Mouse (Mus musculus) mouse trophoblast stem cell (cell line): ENCODE results near the gene Cflar.
"Not testable (repeated sequence)": the region's sequence is repeated elsewhere in the genome, so short reads cannot be mapped to it uniquely, and the experiment has no call there.

ENCODE experiments used
- in situ Hi-C, 2 experiments: fragments of 300-500 bp; cut with MseI, MboI; formaldehyde crosslinking; loops; 2 replicates in 1 of 2; 3 replicates in 1 of 2; pipeline ENCODE4 v1.15.1; 2025

Gene Cflar

GRCm38 (mm10) chr1:58727747-58728589 lies 16.7 kb downstream of the Cflar start:
- in situ Hi-C loops = no loop called here

GRCm38 (mm10) chr1:58728590-58728868 lies 17.2 kb downstream of the Cflar start:
- in situ Hi-C loops = no loop called here

DNA sequence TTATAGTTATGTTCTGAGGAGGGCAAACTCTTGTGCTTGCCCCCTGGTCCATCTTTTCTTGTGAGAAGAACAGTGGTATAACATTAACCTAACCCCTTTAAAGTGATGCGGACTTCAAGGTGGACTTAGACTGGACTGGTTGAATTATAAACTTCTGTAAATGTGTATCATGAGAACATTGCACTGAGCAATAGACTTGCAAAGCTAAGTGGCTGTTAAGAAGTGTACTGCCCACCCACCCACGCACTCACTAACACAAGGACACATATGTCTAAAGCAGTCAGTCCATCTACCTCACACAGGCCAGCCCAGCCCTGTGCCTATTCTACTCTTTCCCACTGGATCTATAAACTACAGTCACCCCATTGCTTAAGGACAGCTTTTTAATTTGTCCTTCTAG lies 22.3 kb downstream of the Cflar start:
- in situ Hi-C loops = no loop called here

DNA sequence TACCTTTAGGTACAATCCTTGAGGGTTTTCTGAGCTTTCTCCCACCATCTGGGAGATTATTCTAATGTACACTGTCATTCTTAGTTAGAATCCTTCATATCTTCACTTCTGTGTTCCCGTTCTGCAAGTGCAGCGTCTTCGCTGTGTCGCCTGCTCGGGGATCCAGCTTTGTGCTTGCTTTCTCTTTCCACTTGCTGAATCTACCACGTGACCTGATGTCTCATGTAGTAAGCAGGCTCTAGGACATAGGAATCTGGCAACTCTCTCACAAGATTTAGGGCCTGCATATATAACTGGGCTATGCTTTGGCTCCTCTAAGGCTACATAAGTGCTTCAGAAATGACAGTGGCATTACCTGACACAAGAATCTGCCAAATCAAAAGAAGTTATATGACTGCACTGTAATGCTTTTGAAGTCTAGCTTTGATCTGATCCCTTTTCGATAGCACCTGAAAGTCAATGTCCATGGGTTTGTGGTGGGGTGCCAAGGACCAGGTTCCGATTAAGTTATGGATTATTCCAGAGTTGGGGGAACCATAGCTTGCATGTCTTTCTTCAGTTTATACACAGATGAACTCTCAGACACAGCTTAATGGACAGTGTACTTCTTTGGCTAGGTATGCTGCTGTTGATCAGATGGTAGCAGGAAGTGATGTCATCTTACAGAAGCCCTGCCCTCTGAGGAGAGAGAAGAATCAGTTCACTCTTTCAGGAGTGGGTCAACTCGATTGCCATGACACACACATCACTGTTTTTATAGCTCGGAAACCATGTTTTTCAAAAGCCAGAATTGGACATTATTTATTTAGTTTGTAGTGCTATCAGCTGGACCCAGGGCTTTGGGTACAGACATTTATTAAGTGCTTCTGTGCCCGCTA lies 23.0 kb downstream of the Cflar start:
- in situ Hi-C loops = no loop called here

DNA sequence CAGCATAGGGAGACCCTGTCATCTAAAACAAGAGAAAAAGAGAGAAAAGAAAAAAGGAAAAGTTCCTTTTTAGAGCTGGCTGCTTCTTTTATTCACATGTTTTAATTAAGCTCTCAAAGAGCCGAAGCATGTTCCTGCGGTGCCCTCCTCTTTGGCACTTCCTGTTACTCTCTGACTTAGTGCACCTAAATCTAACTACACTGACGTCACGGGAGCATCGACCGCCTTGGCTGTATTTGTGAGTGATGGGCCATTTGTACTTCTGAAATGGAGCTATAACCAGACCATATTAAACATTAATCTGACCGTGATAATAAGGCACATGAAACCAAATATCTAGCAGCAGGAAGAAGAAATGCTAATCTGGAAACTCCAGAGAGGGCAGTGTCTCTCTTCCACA lies 24.7 kb downstream of the Cflar start:
- in situ Hi-C loops = no loop called here

- in situ Hi-C loops = no loop called here
These were observed 25.7 kb downstream of the Cflar start for GRCm38 (mm10) chr1:58736968-58737367.

DNA sequence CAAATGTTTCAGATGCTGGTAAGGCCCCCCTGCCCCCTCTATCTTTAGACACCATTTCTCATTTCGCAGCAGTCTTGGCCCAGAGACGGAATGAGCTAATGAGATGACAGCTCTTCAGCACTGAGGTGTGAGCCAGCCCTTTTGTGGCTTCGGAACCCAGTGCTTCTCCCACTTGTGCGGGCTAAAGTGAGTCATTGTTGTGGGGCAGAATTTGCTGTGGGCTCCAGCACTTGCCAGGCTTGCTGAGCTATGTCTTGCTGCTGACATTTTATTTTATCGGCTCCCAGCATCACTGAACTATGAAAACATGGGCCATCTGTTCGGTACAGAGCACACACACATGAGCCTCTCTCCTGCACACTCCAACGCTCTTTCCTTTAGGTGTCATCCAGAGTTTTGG lies 28.2 kb downstream of the Cflar start:
- in situ Hi-C loops = no loop called here

DNA sequence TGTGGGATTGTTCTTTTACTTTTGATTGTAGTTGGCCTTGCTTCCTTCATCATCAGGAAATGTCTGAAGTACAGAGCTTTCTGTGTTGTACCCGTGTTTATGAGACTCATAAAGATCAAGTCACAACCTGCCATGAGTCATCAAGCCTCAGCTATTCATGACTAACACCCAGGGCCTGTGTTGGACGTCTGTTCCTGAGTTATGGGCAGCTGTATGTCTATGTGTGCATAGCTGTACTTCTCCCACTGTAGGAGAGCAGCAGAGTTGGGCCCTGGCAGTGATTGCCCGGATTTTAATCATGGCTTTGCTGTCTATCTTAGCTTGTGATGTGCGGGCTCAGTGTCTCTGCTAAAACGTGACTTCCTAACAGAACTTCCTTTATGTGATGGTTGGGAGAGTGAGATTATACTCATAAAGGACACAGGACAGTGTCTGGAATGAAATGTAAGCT lies 31.3 kb downstream of the Cflar start:
- in situ Hi-C loops = no loop called here

GRCm38 (mm10) chr1:58743252-58743651 lies 31.9 kb downstream of the Cflar start:
- in situ Hi-C loops = no loop called here

DNA sequence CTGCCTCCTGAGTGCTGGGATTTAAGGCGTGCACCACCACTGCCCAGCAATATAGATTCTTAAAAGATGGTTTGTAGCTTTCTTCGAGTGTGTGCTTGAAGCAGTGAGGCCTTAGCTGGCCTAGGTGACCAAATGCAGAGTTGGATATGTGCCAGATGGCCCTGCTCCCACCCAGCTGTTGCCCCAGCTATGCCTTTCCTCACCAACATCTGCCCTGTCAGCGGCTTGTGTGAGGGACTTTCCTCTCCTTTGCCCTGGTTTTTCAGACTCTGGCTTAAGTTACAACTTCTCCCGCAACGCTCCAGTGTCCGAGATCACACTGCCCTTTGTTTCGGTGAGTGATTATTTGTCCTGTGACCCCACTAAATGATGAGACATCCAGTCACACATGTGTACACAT lies 33.3 kb downstream of the Cflar start:
- in situ Hi-C loops = no loop called here

DNA sequence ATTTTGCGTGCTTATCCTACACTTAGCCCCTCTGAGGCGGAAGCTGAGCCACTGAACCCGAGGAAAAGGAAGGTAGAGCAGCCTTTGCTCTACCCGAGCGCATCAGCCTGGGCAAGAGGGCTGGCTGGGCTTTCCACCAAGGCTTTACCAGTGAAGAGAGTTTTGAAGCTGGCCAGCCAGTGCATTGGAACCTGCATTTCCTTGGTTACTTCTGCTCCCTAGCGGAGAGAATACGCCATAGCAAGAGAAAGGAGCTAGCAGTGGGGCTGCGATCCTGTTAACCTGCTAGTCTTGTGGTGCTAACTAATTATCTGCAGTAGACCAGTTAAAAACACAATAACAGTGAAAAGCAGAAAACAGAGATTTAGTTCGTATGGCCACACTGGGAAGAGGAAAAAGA lies 35.6 kb downstream of the Cflar start:
- in situ Hi-C loops = no loop called here

DNA sequence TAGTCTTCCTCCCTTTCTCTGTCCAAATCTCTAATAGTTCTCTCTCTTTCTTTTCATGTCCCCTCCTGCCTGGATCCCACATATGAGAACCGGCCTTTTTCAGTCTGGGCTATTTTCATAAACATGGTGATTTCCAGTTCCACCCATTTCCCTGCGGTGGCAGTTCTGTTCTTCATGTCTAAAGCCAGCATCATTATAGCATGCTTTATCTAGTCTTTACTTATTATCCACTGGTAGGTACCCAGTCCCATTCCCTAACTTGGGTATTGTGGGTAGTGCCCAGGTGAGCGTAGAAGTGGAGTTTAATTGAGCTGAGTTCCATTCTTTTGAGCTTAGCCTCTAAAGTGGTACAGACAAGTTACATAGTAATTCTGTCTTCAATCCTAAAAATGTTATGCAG lies 48.1 kb downstream of the Cflar start:
- in situ Hi-C loops = no loop called here

DNA sequence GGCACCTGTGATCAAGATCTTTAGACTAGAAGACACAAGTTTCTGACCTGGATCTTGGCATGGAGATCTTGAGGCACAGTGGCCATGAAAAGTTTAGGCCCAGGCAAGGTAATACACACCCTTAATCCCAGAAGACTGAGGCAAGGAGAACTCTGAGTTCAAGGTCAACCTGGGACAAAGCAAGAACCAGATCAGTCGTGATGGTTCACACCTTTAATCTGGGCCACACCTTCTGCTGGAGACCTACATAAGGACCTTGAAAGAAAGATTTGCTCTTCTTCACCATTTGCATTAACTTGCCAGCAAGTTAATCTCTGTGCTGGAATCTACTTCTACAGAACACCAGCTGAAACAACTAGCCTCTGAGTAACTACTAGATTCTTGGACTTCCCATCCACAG lies 49.3 kb downstream of the Cflar start:
- in situ Hi-C loops = no loop called here

GRCm38 (mm10) chr1:58761391-58762275 lies 50.3 kb downstream of the Cflar start:
- in situ Hi-C loops = not testable (repeated sequence)

DNA sequence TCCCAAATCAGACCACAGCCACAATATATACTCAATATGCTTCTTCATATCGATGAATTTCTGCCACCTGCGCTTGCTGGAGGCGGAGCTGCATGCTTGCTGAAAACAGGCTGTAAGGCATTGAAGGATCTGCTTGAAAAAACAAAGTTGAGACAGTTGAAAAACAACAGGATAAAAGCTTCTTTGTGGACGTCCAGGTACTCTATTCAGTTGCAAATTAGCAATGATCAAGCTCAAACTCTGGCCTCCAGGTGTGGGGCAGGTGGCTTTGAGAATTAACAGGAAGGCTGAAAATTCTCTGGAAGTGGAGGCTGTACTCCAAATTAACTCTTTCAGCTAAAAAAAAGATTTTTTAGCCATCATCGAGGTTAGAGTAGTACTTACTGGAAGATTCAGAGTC lies 51.3 kb downstream of the Cflar start:
- in situ Hi-C loops = no loop called here

- in situ Hi-C loops = not testable (repeated sequence)
These were observed 55.1 kb downstream of the Cflar start for GRCm38 (mm10) chr1:58766446-58766845.

DNA sequence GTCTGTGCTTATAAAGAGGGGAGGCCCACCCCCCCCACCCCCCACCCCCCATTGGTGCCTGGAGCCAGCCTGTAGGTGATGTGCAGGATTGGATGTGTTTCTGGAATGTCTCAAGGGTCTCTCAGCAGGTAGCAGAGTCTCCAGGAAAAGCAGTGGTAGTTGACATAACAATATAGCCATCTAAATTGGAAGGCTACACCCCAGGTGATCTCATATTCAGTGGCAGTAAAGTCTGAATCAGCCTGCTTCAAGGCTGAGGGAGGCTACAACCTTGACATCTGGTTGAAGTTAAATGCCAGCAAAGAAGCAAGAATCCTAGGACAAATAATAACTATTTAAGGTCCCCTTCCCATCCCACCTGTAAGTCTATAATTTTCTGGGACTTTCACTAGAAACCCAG lies 57.8 kb downstream of the Cflar start:
- in situ Hi-C loops = no loop called here

- in situ Hi-C loops = loop anchor here in 1 of 2 experiments (5.0 kb wide), 1 partner anchor 133 kb away; no protein-coding TSS in a partner anchor
These were observed 58.4 kb downstream of the Cflar start for GRCm38 (mm10) chr1:58769701-58770100.

DNA sequence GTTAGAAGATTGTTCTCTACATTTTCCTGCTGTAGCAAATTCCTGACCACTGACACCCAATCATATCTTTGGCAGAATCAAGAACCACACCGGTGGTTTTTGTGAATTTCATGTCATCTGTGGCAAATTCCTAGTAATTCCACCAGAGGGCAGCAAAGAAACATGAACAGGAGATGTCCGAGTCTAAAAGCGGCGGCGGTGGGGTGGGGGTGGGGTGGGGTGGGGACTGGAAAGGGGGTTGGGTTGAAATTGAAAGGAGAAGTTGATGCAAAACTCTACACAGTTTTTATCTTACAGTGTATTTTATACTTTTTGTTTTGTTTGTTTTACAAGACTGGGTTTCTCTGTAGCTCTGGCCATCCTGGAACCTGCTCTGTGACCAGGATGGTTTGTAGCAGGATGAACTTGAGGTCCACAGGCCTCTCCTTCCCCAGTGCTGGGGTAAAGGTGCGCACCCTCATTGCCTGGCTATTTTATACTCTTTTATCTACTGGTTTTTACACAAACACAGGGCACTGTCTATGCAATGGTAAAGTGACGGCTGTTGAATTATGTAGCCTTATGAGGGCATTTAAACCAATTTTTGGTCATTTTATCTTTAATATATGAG lies 58.9 kb downstream of the Cflar start:
- in situ Hi-C loops = loop anchor here in 1 of 2 experiments (5.0 kb wide), 1 partner anchor 132 kb away; no protein-coding TSS in a partner anchor

- in situ Hi-C loops = loop anchor here in 1 of 2 experiments (5.0 kb wide), 1 partner anchor 130 kb away; no protein-coding TSS in a partner anchor
These were observed 60.8 kb downstream of the Cflar start for GRCm38 (mm10) chr1:58772084-58772483.

- in situ Hi-C loops = loop anchor here in 1 of 2 experiments (5.0 kb wide), 1 partner anchor 129 kb away; no protein-coding TSS in a partner anchor
These were observed 62.0 kb downstream of the Cflar start for GRCm38 (mm10) chr1:58773280-58773679.
